Mouse (Mus musculus) kidney, adult 2 months (tissue): ENCODE measurements around the gene Adamts20.

Source experiments
- CTCF ChIP-seq: fragments of 200-500 bp; conservative IDR thresholded peaks from 2 replicates; pipeline ENCODE4 v1.5.1; 2011; ENCODE audit warnings: low read depth, mild to moderate bottlenecking, control low read depth, low read length, moderate library complexity, mixed read lengths; ENCODE audit not compliant: insufficient read depth, insufficient read length
- POLR2A ChIP-seq: fragments of 200-500 bp; IDR thresholded peaks from one replicate; pipeline ENCODE4 v1.6.1; 2011; ENCODE audit warnings: low read depth, low read length, control low read depth

DNA sequence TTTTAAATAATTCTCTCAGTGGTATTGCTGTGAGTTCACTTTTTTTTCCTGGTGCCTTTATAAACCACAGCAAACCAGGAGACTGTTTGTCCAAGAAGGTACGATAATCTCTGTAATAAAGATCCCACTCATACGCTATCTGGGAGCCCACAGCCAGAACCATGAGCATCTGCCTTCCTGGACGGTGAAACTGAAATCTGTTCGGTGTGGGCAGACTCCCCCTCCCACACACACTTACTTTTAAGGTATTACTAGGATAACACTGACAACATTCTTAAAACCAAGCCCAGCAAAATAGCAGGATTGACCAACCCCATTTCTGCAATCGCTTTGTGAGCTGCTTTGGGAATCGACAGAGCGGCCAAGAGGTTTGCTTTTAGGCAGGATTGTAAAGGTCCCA lies 155.5 kb downstream of the Adamts20 start:
- TF ChIP-seq POLR2A (no peak), CTCF (no peak)
